Mouse (Mus musculus): ENCODE results near the gene Ikzf4.

Ikzf4 gene

DNA sequence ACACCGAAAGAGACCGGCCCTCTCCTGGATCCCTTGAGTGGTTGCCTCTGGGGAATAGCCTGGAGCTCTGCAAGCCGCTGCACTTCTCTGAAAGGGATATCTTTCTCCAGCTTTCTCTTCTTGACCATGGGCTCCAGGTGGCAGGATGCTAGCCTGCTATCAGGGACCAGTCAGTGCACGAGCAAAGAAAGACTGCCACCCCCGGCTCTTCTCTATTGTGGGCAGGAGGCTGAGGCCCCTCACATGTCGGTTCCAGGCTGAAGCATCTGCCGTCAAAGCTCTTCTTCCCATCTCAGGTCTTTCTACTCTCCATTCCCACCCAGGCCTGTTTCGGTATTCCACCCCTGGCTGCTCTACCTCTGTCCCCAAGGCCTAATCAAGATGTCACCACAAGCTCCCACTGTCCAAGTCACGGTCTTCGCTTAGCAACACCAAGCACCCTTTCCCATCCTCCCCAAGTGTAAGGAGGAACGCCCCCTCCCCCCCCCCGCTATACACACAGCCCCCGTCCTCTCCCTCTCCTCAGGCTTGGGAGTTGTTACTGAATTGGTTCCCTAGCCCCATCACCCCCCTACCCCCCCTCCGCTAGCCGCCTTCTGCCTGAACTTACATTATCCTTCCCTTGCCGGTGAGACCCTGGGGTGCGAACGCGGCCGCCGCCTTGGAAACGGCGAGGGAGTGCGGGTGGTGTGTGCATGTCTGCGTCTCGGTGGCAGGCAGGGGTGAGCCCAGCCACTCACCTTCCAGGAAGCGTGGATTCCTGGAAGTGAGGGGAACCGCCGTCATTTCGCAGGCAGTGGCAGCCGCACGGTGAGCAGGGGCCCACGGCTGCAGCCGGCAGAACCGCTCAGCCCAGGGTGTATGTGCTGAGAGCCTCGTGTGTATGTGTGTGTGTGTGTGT lies at the start of gene Ikzf4:
TSS of gene Ikzf4 (minus strand) at position 881 of the 901 bp plus-strand sequence.
- DNase-seq: peak; percentile 66

DNA sequence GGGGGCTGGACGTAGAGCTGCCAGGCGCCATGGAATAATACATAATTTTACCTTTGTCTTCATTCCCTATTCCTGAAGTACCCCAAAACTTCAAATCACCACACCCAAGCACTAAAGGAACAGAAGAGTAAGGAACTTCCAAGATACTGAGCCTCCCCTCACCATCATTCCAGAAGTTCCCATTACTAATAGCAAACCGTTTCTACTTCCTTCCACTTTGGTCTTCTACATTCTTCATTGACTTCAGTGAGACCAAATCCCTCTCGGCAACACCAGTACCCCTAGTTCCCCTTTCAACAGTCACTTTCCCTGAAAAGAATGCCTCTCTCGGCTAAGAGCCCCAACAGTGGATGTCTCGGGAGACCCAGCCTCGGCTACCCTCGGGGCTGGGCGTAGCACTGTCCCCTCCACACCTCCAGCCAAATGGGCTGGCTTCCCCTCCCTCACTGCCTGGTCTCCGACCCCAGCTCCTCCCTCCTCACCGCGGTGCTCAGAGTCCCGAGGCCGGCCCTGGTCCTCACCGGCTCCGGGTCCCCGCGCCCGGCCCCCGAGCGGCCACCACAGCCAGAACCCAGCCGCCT lies 49.7 kb upstream of the Ikzf4 start:
- no peak for DNase-seq

DNA sequence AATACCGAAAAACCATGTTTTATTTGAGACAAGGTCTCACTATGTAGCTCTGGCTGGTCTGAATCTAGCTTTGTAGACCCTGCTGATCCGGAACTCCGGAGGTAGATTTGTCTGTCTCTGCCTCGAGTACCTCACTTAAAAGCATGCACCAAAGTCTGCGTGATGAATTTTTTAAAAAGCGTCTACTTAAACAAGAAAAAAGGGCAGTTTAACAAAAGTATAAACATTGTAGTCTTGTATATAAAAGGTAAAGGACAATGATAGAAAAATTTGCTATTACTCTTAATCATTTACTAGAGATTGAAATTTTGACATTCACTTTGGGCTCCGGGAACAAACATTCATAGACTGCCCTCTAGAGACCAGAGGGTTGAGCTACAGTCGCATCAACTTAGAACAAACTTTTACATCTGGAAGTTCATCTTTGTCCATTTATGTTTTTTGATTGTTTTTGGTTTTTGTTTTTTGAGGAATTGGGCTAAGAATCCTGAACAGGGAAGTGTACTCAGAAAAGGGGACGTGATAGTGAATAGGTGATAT lies 28.7 kb upstream of the Ikzf4 start:
- peak; percentile 19 for DNase-seq

DNA sequence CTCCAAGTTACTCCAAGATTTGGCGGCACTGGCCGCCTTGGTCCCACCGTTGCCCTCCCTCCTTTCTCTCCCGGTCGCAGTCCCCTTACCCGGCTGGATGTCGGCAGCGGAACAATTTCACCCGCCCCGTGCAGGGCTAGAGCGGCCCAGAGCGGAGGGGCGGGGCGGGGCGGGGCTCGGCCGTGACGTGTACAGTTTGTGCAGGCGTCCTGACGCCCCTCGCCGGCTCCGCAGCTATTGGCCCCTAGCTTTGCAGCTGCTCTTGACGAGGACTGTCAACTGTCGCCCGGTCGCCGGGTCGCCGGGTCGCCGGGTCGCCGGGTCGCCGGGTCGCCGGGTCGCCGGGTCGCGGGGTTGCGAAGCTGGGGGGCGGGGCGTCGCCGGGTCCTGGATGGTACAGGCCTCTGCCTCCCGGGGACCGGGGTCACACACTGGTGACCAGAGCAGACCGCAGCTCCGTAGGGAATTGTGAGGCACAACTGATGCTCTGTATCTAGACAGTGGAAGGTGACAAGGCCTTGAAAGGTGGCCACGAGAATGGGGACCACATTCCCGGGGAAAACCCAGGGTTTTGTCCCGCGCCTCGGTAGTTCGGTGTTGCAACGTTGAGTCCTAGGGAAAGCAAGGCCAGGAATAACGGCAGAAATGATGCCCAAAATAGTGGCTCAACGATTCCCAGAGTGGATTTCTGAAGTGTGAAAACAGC lies 28.1 kb upstream of the Ikzf4 start, which contains the start of gene Suox:
TSS of gene Suox (minus strand) at position 311 of the 706 bp plus-strand sequence.
- DNase-seq: peak; percentile 85

DNA sequence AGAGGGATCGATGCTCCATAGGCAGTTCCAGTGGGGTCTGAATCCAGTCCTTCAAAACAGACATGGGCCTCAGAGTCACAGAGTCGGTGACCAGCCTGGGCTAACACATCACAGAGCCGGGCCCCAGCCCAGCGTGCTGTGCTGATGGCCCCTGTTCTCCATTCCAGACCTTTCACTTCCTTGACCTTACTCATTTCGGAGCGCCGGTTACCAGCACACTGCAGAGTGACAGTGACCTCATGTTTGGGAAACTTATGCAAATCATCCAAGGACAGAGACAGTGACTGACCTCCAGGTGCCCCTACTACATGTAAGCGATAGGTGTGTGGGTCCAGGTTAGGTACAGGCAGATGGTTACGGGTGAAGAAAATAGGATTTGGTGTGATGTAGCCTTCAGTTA lies 25.4 kb upstream of the Ikzf4 start:
- DNase-seq: no peak

DNA sequence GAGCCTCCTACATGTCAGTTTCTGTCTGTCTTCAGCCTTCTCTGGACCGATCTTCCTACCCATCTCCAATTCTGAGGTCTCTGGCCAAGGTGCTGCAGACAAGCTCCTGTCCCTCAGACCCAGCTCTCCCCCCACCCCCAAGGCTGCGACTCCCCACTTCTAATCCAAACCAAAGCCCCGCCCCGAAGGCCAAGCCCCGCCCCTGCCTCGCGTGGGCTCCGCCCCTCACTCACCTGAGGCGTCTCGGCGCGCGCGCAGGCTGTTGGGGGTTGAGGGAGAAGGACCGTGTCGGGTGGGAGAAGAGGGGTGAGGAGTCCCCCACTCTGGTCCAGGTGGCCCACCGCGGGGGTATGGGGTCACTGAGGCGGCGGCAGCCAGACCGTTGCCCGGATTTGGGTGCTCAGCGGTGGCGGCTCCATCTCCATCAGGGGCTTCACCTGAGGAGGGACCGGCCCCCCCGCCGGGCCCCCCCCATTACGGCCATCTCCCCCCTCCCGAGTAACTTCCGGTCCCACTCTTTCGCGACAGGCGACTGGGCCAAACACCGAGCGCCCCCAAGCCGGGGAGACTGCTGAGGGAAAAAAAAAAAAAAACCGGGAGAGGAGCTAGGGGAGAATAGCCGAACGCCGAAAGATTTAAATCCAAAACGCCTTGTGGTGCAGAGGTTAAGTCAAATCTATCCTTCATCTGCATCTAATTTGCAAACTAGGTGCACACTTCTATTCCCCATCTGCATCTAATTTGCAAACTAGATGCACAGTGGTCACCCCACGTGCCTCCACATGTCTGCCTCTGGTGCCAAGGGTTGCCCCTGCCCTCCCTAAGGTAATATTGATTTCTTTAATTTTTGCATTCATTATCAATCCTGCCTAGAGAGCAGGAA lies 23.2 kb upstream of the Ikzf4 start:
- DNase-seq: peak; percentile 88

DNA sequence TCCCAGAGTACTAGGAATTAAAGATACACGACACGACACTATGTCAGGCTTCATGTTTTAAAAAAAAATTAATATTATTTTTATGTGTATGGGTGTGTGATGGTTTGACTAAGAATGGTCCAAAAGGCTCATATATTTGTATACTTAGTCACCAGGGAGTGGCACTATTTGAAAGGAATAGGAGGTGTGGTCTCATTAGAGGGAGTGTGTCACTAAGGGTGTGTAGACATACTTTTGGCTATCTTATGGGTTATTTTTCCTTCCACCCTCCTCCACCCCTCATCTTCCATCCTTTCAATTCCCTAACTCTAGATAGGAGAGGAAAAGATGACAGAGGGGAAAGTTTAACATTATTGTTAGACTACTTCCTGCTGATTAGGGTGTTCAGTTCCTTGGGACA lies 20.0 kb upstream of the Ikzf4 start:
- no peak for DNase-seq

DNA sequence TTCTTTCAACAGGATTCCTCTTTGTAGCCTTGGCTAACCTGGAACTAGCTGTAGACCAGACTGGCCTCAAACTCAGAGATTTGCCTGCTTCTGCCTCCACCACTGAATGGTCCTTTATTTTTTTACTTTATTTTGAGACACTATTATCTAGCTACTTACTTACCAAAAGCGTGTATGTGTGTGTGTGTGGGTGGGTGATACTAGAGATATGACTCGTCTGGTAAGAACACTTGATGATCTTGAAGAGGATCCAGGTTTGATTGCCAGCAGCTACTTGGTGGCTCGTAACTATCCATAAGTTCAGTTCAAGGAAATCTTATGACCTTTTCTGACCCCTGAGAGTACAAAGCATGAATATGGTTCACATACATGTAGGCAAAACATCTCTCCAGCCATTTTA lies 19.5 kb upstream of the Ikzf4 start:
- no peak for DNase-seq

DNA sequence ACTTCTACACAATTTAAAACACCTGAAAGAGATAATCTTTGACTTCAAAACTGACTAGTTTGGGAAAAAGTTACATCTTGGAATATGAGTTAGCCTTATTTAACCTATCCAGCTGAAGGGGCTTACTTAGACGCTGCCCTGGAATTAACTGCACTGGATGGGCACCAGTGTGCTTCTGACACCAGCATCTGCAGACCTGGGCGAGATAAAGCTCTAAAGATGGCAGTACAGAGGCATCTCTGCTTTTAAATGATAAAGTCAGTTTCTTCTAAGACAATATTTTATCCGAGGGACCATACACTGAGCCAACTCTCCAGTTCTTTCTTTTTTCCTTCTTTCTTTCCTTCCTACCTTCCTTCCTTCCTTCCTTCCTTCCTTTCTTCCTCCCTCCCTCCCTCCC lies 19.0 kb upstream of the Ikzf4 start:
- DNase-seq: no peak

DNA sequence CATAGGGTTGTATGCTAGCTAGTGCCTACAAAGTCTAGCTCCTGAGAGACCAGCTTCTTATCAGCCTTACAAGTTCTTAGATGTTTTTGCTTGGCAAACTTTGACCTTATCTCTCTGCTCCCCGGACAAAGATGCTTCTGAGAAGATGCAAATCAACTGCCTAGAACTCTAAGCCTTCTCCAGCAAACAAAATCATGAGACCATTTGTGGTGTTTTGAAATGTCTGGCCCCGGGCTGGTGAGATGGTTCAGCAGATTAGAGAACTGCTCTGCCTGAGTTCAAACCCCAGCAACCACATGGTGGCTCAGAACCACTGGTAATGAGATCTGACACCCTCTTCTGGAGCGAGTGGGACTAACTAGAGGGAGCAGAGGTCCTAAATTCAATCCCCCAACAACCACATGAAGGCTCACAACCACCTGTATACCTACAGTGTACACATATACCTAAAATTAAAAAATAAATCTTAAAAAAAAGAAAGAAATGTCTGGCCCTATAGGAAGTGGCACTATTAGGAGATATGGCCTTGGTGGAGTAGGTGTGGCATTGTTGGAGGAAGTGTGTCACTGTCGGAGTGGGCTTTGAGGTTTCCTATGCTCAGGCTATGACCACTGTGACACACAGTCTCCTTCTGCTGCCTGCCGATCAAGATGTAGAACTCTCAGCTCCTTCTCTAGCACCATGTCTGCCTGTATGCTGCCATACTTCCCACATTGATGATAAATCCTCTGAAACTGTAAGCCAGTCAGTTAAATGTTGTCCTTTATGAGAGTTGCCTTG lies 17.8 kb upstream of the Ikzf4 start:
- no peak for DNase-seq

DNA sequence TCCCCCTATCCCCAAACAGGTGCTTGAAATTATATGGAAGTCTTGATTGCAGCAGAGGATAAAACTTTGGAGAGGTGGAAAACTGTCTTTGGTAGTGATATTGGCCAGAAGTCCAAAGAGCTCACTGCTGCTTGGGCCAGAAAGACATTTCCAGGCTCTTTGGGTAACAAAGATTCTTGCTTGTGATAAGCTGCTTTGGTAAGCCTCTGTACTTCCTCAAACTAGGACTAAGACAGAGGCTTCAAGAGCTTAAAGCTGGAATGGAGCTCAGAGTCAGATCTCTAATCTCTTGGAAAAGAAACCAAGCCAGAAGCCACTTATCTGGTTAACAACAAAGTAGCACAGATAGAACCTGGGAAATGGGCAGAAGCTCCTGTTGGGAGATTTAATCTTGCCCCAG lies 16.7 kb upstream of the Ikzf4 start:
- DNase-seq: no peak

DNA sequence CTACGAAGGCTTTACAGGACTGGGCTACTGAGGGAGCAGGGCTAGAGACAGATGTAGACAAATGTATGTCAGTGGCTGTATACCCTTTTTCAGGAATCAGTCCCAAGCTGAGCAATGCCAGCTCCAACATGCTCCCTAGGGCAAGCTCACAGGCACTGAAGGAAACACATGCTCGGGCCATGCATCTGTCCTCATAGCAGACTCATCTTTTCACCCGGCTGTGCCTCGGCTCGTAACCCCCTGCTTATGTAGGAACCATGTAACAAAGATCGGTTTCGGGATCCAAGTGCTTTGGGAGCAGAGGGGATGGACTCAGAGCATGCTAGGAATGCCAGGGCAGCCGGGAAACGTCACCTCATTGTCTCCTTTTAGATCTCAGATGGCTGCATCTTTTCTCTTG lies 13.7 kb upstream of the Ikzf4 start:
- no peak for DNase-seq

DNA sequence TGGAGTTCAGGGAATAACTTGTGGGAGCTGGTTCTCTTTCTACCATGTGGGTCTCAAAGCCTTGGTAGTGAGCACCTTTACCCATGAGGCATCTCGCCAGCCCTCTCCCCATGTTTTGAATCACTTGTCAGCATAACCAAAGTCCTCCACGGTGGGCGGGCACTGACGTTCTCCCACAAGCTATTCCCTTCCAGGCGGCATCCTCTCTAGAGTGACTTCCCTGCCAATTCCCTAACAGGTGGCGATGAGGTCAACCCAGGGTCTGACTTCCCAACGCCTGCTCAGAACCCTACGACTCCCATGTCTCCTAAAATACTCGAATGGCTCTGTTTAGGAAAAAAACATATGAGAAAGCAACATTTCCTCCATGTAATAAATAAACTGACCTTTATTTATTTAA lies 12.1 kb upstream of the Ikzf4 start:
- no peak for DNase-seq

DNA sequence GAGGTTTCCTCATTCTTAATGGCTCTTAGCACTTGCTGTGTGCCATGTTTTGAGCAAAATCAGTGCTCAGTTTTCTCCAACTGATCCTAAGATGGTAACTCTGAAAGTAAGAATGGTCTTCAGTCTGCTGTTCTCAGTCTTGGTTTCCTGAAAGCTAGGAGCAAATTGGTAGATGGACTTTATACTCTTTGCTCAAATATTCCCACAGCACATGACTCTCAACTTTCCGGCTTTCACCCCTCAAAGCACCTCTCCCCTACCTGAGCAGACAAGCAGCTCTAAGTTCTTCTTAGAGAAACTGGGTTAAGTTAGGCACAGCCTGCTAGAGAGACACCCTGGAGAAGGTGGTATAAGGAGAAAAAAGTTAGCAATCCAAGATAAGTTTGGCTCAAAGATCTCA lies 10.9 kb upstream of the Ikzf4 start:
- no peak for DNase-seq

DNA sequence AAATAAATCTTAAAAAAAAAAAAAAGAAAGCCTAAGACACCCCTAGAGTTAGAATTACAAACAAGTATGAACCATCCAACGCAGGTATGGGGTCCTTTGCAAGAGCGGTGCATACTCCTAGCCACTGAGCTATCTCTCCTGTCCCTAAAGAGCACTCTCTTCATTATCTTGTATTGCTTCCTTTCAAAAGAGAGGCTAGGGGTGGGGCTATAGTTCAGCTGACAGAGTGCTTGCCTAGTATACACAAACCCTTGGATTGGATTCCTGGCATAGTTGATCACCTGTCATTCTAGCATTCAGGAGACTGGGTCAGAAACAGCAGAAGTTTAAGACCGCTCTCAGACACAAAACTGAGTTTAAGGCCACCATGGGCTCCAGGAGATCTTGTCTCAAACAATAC lies 9.5 kb upstream of the Ikzf4 start:
- no peak for DNase-seq

DNA sequence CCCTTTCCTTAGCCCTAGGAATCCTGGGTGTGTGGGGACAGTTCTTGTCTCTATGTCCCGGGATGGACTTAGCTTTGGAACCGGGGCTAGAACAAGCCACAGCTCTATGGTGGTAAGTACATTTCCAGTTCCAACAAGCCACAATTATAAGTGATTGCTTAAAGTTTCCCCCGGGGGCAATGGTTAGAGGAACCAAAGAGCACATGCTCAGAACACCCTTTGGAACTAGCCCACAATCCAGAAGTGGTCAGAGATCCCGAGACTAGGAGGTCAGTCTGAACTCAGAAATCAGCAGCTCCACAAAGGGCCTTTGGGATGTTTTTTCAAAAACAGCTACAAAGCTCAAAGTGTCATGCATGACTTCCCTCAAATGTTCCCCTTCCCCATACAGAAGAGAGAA lies 8.1 kb upstream of the Ikzf4 start:
- DNase-seq: no peak

DNA sequence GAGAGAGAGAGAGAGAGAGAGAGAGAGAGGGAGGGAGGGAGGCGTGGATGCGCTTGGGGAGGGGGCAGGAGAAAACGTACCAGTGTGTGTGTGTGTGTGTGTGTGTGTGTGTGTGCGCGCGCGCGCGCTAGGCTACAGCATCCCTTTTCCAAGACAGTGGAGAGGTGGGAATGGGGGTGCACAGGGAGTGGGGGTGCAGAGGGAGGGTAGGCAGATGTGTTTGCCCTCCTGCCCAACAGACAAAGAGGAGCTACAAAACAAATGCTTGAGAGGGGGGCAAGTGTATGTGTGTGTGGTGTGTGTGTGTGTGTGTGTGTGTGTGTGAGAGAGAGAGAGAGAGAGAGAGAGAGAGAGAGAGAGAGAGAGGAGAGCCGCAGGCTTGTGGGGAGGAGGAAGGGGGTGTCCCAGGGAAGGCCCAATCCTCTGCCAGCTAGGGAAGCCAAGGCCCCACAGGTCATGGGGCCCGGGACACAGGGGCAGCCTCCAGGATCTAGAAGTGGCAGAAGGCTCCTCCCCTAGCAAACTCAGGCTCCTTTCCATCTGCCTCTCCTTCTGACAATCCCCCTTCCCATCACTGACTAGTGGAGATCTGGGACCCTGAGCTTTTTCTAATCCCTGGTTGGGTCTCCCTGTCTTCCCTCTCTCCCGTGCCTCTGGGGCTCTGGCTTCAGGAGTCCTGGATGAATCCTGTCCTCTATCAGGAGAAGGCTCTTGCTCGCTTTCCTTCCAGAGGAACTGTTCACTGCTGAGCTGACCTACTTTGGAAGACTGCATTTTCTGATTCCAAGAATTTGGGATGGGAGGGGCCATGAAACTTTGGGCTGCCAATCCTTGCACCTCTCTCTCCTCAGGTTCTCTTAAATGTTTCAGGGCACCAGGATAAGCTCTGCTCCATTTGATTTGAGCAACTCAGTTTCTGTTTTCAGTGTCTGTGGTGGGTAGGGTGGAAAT lies 623 bp upstream of the Ikzf4 start:
- DNase-seq: peak; percentile 56

DNA sequence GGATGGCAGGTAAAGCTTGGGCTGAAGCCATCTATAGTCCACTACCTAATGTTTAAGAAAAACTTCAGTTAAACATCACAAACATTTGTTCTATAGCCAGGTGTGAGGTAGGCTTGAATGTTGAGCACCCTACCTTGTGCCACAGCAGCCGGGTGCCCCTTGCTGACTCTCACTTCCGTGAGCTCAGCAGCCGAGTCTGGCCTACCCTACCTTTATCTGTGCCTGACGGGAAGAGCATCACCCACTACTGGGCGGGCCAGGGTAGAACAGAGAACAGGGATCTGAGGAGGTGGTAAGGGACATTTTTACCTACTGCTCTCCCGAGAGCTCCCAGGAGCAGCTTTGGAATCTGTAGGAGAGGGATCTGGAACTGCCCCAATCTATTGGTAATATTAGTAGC lies 3.0 kb downstream of the Ikzf4 start:
- no peak for DNase-seq

DNA sequence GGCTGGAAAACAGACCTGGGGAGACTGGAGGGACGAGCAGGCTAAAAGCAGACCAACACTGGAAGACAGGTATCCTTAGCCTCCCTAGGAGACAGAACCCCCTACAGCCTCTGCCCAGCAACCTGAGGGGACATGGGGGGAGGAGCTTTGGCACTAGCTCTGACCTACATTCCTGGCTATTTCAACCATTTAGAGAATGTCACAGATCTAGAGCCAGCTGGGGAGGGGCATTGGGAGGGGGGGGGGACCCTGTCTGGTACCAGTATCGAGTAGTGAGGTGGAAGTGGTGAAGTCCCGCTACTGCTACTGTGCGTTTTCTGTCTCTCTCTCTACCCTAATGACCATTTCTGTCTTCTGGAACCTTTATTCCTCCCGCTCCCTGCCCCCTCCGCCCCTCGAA lies 3.9 kb downstream of the Ikzf4 start:
- no peak for DNase-seq

DNA sequence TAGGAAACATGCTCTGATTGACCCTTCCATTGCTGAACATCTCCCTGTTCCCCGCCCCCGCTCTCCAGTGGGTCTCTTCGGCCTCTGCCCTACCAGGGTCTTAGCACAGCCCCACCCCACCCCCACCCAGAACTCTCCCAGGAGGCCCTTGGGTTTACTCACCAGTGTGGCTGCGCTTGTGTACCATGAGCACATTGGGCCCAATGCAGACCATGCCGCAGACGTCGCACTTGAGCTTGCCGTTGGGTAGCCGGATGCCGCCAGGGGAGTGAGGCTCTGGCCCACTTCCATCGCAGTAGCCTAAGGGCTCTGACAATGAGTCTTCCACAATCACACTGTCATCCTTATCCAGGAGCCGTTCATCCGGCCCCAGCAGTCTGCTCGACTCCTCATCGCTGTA lies 4.9 kb downstream of the Ikzf4 start:
- no peak for DNase-seq

DNA sequence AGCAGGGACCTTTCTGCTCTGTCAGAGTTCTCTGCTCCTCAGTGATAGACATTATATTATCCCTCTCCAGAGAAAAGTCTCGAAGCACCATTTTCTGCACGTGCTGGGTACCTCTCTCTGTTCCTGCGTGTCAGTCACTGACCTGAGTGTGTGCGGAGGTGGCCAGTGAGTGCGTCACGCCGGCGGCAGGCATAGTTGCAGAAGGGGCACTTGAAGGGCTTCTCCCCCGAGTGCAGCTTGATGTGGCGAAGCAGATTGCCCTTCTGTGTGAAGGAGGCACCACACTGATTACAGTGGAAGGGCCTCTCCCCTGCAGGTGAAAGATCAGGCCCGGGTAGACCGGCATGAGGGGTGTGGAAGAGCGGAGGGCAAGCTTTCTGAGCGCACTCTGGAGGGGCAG lies 5.8 kb downstream of the Ikzf4 start:
- no peak for DNase-seq
